Mouse (Mus musculus): ENCODE results near the gene Foxp4. TPM values are rescaled to one million over a fixed set of nuclear protein-coding genes. Genes with fewer than 3 reads are reported as not detected.
"Not testable (repeated sequence)": the region's sequence is repeated elsewhere in the genome, so short reads cannot be mapped to it uniquely, and the experiment has no call there.

Gene Foxp4
- total and polyA plus RNA-seq, 3 experiments: 7.1 to 50.5 TPM; not detected in 1

DNA sequence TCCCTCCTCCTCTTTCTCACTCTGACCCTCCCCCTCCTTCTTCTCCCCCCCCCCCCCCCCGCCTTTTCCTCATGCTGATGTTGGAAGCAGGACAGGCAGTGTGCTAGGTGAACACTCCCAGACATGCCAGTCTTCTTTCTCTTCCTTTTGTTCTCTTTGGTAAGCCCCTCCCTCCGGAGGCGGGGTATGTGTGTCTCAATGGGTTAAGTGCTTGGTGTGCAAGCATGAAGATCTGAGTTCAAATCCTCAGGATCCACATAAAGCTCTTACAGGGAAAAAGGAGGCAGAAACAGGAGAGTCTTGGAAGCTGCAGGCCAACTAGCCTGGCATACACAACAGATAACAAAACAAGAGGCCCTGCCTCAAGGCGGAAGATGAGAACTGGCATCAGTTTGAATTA lies 71.1 kb downstream of the Foxp4 start:
- Histone ChIP-seq H3K36me3 (ENCODE audit: control insufficient read depth in 1 of 2, insufficient read depth in 2 of 2, low read length in 2 of 2) (no peaks in the 10 kb centered on the region), H3K27ac (ENCODE audit: control insufficient read depth, low read depth, low read length) (no peak overlapping the region), H3K4me1 (ENCODE audit: control insufficient read depth in 1 of 2, insufficient read depth in 2 of 2, low read length in 2 of 2) (no peaks in the 10 kb centered on the region), H3K4me3 (ENCODE audit: control insufficient read depth in 1 of 2, insufficient read depth in 1 of 2, low read depth in 2 of 2, low read length in 2 of 2) (no peak overlapping the region), H3K79me2 (ENCODE audit: control insufficient read depth, insufficient read depth, low read length, poor library complexity) (no peaks in the 10 kb centered on the region), H3K9ac (ENCODE audit: control insufficient read depth, low read depth, low read length, poor library complexity, severe bottlenecking) (no peak overlapping the region), H3K27me3 (ENCODE audit: control insufficient read depth in 1 of 2, insufficient read depth in 2 of 2, low read length in 2 of 2) (no peaks in the 10 kb centered on the region), H3K9me3 (replicated peaks; ENCODE audit: insufficient read depth, low read length) (no peaks in the 10 kb centered on the region)
- no peak for DNase-seq (ENCODE audit: low read depth, low spot score)
- no peak for TF ChIP-seq MAZ (IDR thresholded peaks at IDR 0.05; ENCODE audit: low read depth, low read length)
- no peak for TF ChIP-seq CHD1 (IDR thresholded peaks at IDR 0.05; ENCODE audit: low read depth, low read length)
- no peak for TF ChIP-seq ZMIZ1 (IDR thresholded peaks at IDR 0.05; ENCODE audit: low read depth, low read length)
- no peak for TF ChIP-seq NRF1 (IDR thresholded peaks at IDR 0.05; ENCODE audit: insufficient read depth, low read depth, low read length, poor library complexity, severe bottlenecking)
- no peak for TF ChIP-seq GABPA (IDR thresholded peaks at IDR 0.05; ENCODE audit: low read depth, low read length)
- no peak for TF ChIP-seq RCOR1 (IDR thresholded peaks at IDR 0.05; ENCODE audit: low read depth, low read length)
- TF ChIP-seq MAX (IDR thresholded peaks at IDR 0.05; ENCODE audit: low read length): no peak
- TF ChIP-seq TAL1 (IDR thresholded peaks at IDR 0.05; ENCODE audit: low read length): no peak
- no peak for TF ChIP-seq SMC3 (IDR thresholded peaks at IDR 0.05; ENCODE audit: low read depth, low read length)
- TF ChIP-seq ZNF384 (IDR thresholded peaks at IDR 0.05; ENCODE audit: low read depth, low read length): no peak
- TF ChIP-seq ELF1 (IDR thresholded peaks at IDR 0.05; ENCODE audit: low read depth, low read length): no peak
- no peak for TF ChIP-seq UBTF (IDR thresholded peaks at IDR 0.05; ENCODE audit: borderline replicate concordance, insufficient read depth, low read depth, low read length)
- no peak for TF ChIP-seq GATA1 (IDR thresholded peaks at IDR 0.05; ENCODE audit: low read depth, low read length)
- no peak for TF ChIP-seq USF2 (IDR thresholded peaks at IDR 0.05; ENCODE audit: borderline replicate concordance in 1 of 2, insufficient read depth in 1 of 2, low read depth in 1 of 2, low read length in 2 of 2)
- TF ChIP-seq E2F4 (IDR thresholded peaks at IDR 0.05; ENCODE audit: borderline replicate concordance, low read depth, low read length): no peak
- TF ChIP-seq MAFK (IDR thresholded peaks at IDR 0.05; ENCODE audit: borderline replicate concordance, low read depth, low read length): no peak

DNA sequence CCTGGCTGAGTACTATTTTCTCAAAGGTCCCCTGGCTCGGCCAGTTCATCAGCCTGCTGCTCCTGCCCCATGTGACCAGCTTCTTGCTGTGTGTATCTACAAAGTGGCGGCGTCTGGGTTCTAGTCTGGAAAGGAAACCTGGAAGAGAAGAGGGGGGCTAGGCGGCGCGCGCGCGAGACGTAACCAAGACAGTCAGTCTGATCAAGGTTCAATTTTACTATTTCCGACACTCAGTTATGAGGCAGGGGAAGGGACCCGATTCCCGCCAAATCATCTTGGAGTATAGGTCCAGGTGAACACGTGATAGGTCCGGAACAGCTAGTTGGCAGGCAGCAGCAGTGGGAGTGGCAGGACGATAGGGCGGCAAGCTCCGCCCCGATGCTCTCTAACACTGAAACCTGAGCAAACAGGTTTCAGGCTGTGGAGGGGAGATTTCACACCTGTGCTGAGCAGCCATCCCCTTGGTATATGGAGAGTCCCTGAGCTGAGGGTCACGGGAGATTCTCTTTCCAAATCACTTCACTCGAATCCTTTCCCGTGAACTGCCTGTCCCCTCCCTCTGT lies 72.6 kb downstream of the Foxp4 start:
- not testable (repeated sequence) for H3K9ac ChIP-seq (ENCODE audit: control insufficient read depth, low read depth, low read length, poor library complexity, severe bottlenecking); H3K27ac ChIP-seq (ENCODE audit: control insufficient read depth, low read depth, low read length); H3K79me2 ChIP-seq (ENCODE audit: control insufficient read depth, insufficient read depth, low read length, poor library complexity); H3K4me1 ChIP-seq (ENCODE audit: control insufficient read depth in 1 of 2, insufficient read depth in 2 of 2, low read length in 2 of 2); H3K27me3 ChIP-seq (ENCODE audit: control insufficient read depth in 1 of 2, insufficient read depth in 2 of 2, low read length in 2 of 2); DNase-seq (ENCODE audit: low read depth, low spot score); H3K4me3 ChIP-seq (ENCODE audit: control insufficient read depth in 1 of 2, insufficient read depth in 1 of 2, low read depth in 2 of 2, low read length in 2 of 2); H3K9me3 ChIP-seq (replicated peaks; ENCODE audit: insufficient read depth, low read length); H3K36me3 ChIP-seq (ENCODE audit: control insufficient read depth in 1 of 2, insufficient read depth in 2 of 2, low read length in 2 of 2)
